Mouse (Mus musculus) left cerebral cortex, adult 11 months (tissue): ENCODE data around the gene Rhou.

Experiments used
- DNase-seq: peaks from one replicate; pipeline ENCODE4 v3.0.0; 2022; ENCODE audit warnings: low spot score

The Rhou gene

DNA sequence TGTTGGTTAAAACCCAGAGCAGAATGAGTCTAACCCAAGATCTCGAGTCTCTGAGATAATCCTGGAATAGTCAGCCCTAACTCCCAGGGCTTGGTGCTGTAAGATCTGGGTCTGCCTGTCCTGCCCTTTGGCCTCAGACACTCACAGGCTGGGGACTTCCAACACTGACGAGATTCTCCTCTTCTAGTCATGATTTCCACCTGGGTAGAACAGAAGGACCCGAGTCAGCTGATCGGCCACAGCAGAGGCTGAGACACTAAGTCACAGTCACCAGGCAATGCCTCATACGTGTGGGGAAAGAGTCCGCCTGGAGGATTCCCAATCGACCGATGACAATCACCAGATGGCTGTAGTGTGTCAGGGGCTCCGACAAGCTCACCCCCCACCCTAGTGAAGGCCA lies 42.4 kb downstream of the Rhou start:
- DNase-seq, result no peak

DNA sequence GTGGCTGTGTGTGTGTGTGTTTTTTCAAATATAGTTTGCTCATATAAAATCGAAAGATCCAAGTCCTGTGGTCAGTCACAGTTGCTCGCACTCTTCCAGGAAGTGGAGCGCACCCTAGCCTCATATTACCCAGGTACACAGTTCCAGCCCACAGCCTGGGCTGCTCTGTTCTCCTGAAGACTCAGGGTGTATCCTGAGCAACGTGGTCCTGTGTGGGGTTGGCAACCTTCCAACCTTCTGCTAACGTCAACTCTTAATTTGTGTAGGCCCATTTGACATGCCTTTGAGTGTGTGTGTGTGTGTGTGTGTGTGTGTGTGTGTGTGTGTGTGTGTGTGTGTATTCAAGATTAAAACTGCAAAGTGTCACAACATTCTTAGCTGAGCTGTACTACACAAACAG lies 43.6 kb downstream of the Rhou start:
- DNase-seq, result no peak

DNA sequence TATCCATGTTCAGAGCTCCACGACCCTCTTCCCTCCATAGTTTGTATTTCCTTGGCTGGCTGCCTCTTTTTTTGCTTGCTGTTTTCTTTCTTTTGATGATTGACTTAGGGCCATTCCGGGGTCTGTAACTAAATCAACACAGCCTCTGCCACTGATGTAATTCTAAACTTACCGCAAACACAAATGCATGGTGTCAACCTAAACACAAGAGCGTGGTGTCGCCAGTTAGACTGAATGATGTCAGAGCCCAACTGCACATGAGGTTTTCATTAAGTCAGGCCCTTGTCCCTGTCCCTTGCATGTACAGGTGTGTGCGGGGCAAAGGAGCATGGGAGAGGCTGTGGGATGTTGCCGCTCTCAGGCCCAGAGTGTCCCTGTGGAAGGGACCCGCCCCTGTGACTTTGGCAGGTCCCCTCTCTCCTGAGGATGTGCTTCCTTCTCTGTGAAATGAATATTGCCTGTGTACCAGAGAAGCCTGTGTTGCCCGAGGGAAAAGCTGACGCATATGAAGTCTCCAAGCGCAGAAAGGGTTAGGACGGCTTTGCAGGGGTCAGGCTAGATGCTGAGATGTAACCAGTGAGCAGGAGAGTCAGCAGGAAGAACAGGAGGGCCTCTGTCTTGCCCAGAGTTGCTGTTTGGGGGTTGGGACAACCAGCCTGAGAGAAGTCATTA lies 46.8 kb downstream of the Rhou start:
- no peak for DNase-seq

DNA sequence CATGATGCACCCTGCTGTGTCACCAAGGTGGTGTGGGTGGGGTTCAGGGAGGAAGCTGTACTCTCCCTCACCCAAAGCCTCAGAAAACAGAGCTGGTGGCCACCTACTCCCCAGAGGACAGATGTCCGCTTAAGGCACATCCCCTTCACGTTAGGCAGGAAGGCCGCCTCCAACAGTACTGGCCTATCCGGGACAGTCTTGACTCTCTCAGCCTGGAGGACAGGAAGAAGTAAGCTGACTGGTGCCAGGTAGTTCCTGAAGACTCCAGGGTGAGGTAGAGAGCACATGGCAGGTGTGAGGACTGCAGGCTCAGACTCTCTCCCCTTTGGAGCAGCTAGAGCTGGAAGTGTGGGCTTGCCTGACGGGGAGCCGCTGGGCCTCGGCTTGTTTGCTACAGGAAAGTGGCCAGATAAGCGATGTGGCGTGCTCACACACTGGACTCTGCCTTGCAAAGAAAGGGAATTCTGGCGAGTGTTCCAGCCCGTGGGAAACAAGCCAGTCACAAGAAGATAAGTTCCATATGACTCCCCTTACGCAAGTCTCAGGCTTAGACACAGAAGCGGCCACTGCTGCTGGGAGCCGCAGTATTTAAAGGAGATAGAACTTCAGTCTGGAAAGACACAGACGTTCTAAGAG lies 48.3 kb downstream of the Rhou start:
- DNase-seq, result no peak

DNA sequence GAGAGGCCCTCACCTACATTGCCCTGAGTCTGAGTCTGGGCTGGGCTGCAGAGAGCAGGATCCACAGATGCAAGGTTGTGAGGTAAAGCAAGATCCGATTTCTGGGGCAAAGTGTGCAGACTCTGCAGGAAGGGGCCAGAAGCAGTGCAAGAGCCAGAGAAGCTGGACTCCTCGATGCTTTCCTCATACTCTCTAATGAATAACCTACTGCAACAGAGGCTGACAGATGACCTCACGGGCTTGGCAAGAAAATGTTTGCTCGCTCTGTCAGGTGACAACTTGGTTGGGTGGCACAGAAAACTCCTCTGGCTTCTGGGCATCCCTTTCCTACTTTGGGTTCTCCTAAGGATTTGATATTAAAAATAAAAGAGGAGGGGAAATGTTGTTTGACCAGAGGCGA lies 51.6 kb downstream of the Rhou start:
- no peak for DNase-seq

DNA sequence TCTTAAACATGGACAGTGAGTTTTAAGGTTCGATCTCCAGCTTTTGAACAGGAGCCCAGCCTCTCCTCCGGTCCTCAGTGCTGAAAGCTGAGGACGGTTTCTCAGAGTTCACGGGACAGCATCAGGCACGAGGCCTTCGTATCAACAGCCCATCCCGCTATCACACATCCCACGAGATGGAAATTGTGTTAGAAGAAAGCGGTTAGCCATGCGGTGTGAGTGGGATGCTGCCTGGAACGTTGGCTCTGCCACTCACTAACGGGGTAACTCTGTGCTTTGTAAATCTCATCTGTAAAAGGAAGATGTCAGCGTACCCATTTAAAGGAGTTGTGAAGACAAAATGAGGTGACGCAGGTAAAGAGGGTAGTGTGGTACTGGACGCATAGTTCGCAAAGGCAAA lies 53.4 kb downstream of the Rhou start:
- DNase-seq, result no peak

DNA sequence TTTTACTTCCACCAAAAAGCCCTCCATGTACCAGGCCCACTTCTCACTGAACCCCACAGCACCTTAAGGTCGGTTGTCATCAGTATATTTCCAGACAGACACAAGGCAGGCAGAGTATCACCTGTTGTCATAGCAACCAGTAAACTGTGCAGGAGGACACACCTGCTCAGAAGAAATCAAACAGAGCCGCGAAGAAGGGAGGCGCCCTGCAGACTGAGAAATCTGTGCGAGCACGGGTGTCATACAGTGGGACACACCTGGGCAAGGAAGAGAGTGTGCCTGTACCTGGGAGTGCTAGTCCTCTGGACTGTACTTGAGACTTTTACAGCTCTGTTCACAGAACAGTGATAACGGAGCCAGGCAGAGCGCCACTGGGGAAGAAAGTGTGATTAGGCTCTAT lies 55.0 kb downstream of the Rhou start:
- no peak for DNase-seq

DNA sequence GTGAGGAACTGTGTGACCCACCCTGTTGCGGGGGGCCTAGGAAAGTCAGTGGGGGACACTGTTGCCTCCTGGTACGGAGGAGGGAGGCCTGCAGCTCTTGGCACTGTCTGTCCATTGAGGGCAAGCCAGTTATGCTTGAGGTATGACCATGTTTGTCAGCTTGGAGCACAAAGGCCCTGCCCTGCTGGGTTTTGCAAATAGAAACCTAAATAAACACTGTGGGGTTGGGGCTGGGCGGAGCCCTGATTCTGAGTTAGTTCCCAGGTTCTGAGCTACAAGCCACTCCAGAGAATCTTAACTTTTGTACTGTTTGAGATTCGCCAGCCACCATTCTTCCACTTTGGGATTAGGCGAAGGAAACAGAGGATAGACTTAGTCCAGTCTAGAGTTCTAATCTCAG lies 56.6 kb downstream of the Rhou start:
- no peak for DNase-seq
